ENCODE assay signal across 10 mouse cellular contexts in genomic region chr11:116693899-116694249, GRCm38 (mm10). TPM values are rescaled to one million over a fixed set of nuclear protein-coding genes. Genes with fewer than 3 reads are reported as not detected.
DNase-seq lines count a peak whose midpoint lies in the region; ATAC-seq and TF ChIP-seq lines count a peak whose summit lies in the region.
"Had no signal": no experiment of that assay in that cellular context is flagged by ENCODE, and none has a peak within 500 bp of the region (broad histone marks: within the 10 kb centered on the region; RNA-seq: fewer than 3 reads in every experiment).

No protein-coding gene starts in this region.

- no peak for DNase-seq in heart, adult 18-20 months
- DNase-seq in ES-E14 (ENCODE audit: low read depth, low spot score), result no peak
- DNase-seq in hindbrain, embryonic 11.5 days (ENCODE audit: low spot score), result no peak
- DNase-seq in liver, postnatal 0 days, result no peak
- no peak for DNase-seq in right cerebral cortex, adult 2 months (ENCODE audit: low spot score in 2 of 2)
- no peak for DNase-seq in ovary, postnatal 14 days (ENCODE audit: low spot score)
- no peak for DNase-seq in adrenal gland, adult 18-20 months (ENCODE audit: low spot score in 2 of 2)

- no peaks in the 10 kb centered on the region for H3K9me3 ChIP-seq in heart, embryonic 12.5 days (replicated peaks)
- no peaks in the 10 kb centered on the region for H3K9me3 ChIP-seq in ES-E14 (ENCODE audit: control insufficient read depth, insufficient read depth, low read depth, low read length)
- H3K9me3 ChIP-seq in hindbrain, embryonic 11.5 days (ENCODE audit: control insufficient read depth, low read length), result no peaks in the 10 kb centered on the region
- H3K9me3 ChIP-seq in liver, postnatal 0 days (ENCODE audit: low read length), result no peaks in the 10 kb centered on the region

- H3K9ac ChIP-seq in heart, embryonic 12.5 days, result peak overlapping the region; percentile 62
- peak overlapping the region; percentile 74 for H3K9ac ChIP-seq in ES-E14 (ENCODE audit: insufficient read depth, low read depth, low read length, poor library complexity, severe bottlenecking)
- peak overlapping the region; percentile 42; the same call in 1 of the 2 replicates for H3K9ac ChIP-seq in hindbrain, embryonic 11.5 days (ENCODE audit: low read depth, low read length)
- H3K9ac ChIP-seq in liver, postnatal 0 days (replicated peaks), result no peak overlapping the region

- WGBS in heart, embryonic 12.5 days, result 44% methylated on average over 4 of the region's 4 CpGs
- 32% methylated on average over 4 of the region's 4 CpGs for WGBS in hindbrain, embryonic 11.5 days
- WGBS in liver, postnatal 0 days (ENCODE audit: insufficient replicate concordance), result 44% methylated on average over 4 of the region's 4 CpGs

- in situ Hi-C loops in ES-E14 (cut with MboI; ENCODE audit: low sequenced_read_pairs in 2 of 2, unreplicated experiment in 2 of 2), result no loop called here

- no peak overlapping the region for H3K27ac ChIP-seq in heart, embryonic 12.5 days (ENCODE audit: poor library complexity, severe bottlenecking)
- H3K27ac ChIP-seq in ES-E14 (ENCODE audit: insufficient read depth, low read depth, low read length, poor library complexity, severe bottlenecking), result no peak overlapping the region
- no peak overlapping the region for H3K27ac ChIP-seq in hindbrain, embryonic 11.5 days (ENCODE audit: low read depth, low read length)
- no peak overlapping the region for H3K27ac ChIP-seq in liver, postnatal 0 days (ENCODE audit: low read depth)

- peak overlapping the region; percentile 83 for H3K4me2 ChIP-seq in heart, embryonic 12.5 days
- H3K4me2 ChIP-seq in hindbrain, embryonic 11.5 days (replicated peaks; ENCODE audit: low read depth, low read length), result peak overlapping the region; percentile 74
- peak overlapping the region; percentile 58 for H3K4me2 ChIP-seq in liver, postnatal 0 days (ENCODE audit: low read depth, low read length)

- peaks cover 58% of the 10 kb centered on the region for H3K27me3 ChIP-seq in heart, embryonic 12.5 days (replicated peaks)
- H3K27me3 ChIP-seq in hindbrain, embryonic 11.5 days (ENCODE audit: control insufficient read depth, insufficient read depth, low read length), result peaks cover 26% of the 10 kb centered on the region
- H3K27me3 ChIP-seq in liver, postnatal 0 days (ENCODE audit: insufficient read depth, low read length), result peaks cover 31% of the 10 kb centered on the region

- ATAC-seq in heart, embryonic 12.5 days (ENCODE audit: insufficient number of reproducible peaks, low FRiP score), result no peak
- ATAC-seq in hindbrain, embryonic 11.5 days (ENCODE audit: low FRiP score), result no peak
- no peak for ATAC-seq in liver, postnatal 0 days

- no peak for TF ChIP-seq EP300 in liver, postnatal 0 days (IDR thresholded peaks at IDR 0.05; ENCODE audit: low read depth)

- no peak for TF ChIP-seq CTCF in liver, postnatal 0 days (IDR thresholded peaks at IDR 0.05; ENCODE audit: low read depth)

- no peaks in the 10 kb centered on the region for H3K36me3 ChIP-seq in heart, embryonic 12.5 days
- no peaks in the 10 kb centered on the region; the same call in 1 of the 2 replicates for H3K36me3 ChIP-seq in ES-E14 (ENCODE audit: control insufficient read depth, insufficient read depth, low read length, poor library complexity, severe bottlenecking)
- no peaks in the 10 kb centered on the region for H3K36me3 ChIP-seq in hindbrain, embryonic 11.5 days (ENCODE audit: control insufficient read depth, insufficient read depth, low read length)
- no peaks in the 10 kb centered on the region for H3K36me3 ChIP-seq in liver, postnatal 0 days (replicated peaks; ENCODE audit: insufficient read depth, low read length)

- peaks cover 14% of the 10 kb centered on the region for H3K4me1 ChIP-seq in heart, embryonic 12.5 days (replicated peaks)
- peaks cover 4 to 38% of the 10 kb centered on the region in 2 experiments; a peak in 2 of 4 replicates for H3K4me1 ChIP-seq in ES-E14 (ENCODE audit: control insufficient read depth in 2 of 2, insufficient read depth in 2 of 2, low read length in 2 of 2, poor library complexity in 1 of 2)
- H3K4me1 ChIP-seq in hindbrain, embryonic 11.5 days (replicated peaks; ENCODE audit: control insufficient read depth, insufficient read depth, low read length), result no peaks in the 10 kb centered on the region; the same call in 1 of the 2 replicates
- peaks cover 5% of the 10 kb centered on the region; the same call in 1 of the 2 replicates for H3K4me1 ChIP-seq in liver, postnatal 0 days (ENCODE audit: insufficient read depth)

- peak overlapping the region; percentile 53 for H3K4me3 ChIP-seq in heart, embryonic 12.5 days
- peak overlapping the region; percentile 54 to 72 for H3K4me3 ChIP-seq in ES-E14 (ENCODE audit: insufficient read depth in 1 of 2, low read depth in 1 of 2, low read length in 2 of 2, poor library complexity in 1 of 2, severe bottlenecking in 1 of 2)
- H3K4me3 ChIP-seq in hindbrain, embryonic 11.5 days (ENCODE audit: low read depth, low read length), result peak overlapping the region; percentile 36
- peak overlapping the region; percentile 34; the same call in 1 of the 2 replicates for H3K4me3 ChIP-seq in liver, postnatal 0 days (ENCODE audit: low read depth, low read length)

TF ChIP-seq in ES-E14, 5 proteins besides CTCF, POLR2A, EP300 and RAD21:
- TF ChIP-seq CHD2 (IDR thresholded peaks at IDR 0.05; ENCODE audit: low read depth, low read length) (no peak), MAFK (IDR thresholded peaks at IDR 0.05; ENCODE audit: insufficient read depth, low read depth, low read length) (no peak), ZNF384 (IDR thresholded peaks at IDR 0.05; ENCODE audit: low read depth, low read length) (no peak), ZC3H11A (IDR thresholded peaks at IDR 0.05; ENCODE audit: borderline replicate concordance, low read depth, low read length) (no peak), HCFC1 (IDR thresholded peaks at IDR 0.05; ENCODE audit: borderline replicate concordance, insufficient read depth, low read length) (no peak)

RNA-seq across cellular contexts. Expression of gene Cygb, which starts 39.8 kb away (rescaled TPM):
- polyA plus RNA-seq in heart, embryonic 12.5 days (2016; fragmentation: Nextera tagmentation; extraction: Ambion mirVana), result 1.3 and 1.4 TPM in 2 replicates
- 10 to 100 TPM; 31.5 to 38.5 TPM for total RNA-seq in heart, adult 18-20 months (2021)
- total RNA-seq in ES-E14 (2012; rRNA removed), result 0.37 and 0.40 TPM in 2 replicates
- 2.4 and 2.8 TPM in 2 replicates for polyA plus RNA-seq in hindbrain, embryonic 11.5 days (2014; fragmentation: Nextera tagmentation; extraction: Ambion mirVana)
- 3.6 and 3.7 TPM in 2 replicates for polyA plus RNA-seq in liver, postnatal 0 days (2015; fragmentation: Nextera tagmentation; extraction: Ambion mirVana)
- 10 to 100 TPM; 26.0 to 42.7 TPM for total RNA-seq in adrenal gland, adult 18-20 months (2021)
- total RNA-seq: hematopoietic stem cell, adult 5-6 weeks had no signal

RNA-seq across cellular contexts. Expression of gene Prcd, which starts 40.5 kb away (rescaled TPM):
- polyA plus RNA-seq in heart, embryonic 12.5 days (2016; fragmentation: Nextera tagmentation; extraction: Ambion mirVana), result 0.73 TPM in 1 of 2 replicates, not detected in the other
- total RNA-seq in heart, adult 18-20 months (2021), result 1 to 10 TPM in 1 of 2 experiments, under 1 TPM in 1; 0.62 to 1.6 TPM
- total RNA-seq in ES-E14 (2012; rRNA removed), result 2.0 and 2.2 TPM in 2 replicates
- 0.32 and 0.43 TPM in 2 replicates for polyA plus RNA-seq in hindbrain, embryonic 11.5 days (2014; fragmentation: Nextera tagmentation; extraction: Ambion mirVana)
- polyA plus RNA-seq in liver, postnatal 0 days (2015; fragmentation: Nextera tagmentation; extraction: Ambion mirVana), result 0.32 TPM in 1 of 2 replicates, not detected in the other
- 10 to 100 TPM; 12.5 to 13.2 TPM for total RNA-seq in adrenal gland, adult 18-20 months (2021)
- total RNA-seq: neutrophil, adult 5-6 weeks had no signal

Comparison
In these comparisons a context has a peak if more than half of its experiments do, and no peak if none do; other contexts are left out.
1. RNA of gene Cygb, which starts 39.8 kb away (total RNA-seq): 26.0 to 42.7 TPM in adrenal gland, adult 18-20 months and 31.5 to 38.5 TPM in heart, adult 18-20 months; 0.37 to 0.40 TPM in ES-E14; every median in the first group is over 10 times any median in the second.
2. Peak in every context shown above with its lines, with median percentiles within 50 percentile points of each other: H3K4me2 ChIP-seq and H3K4me3 ChIP-seq.